Mouse (Mus musculus) erythroid progenitor cell, adult 5-6 weeks (primary cell): ENCODE results near the gene Mpzl1. TPM values are rescaled to one million over a fixed set of nuclear protein-coding genes. Genes with fewer than 3 reads are reported as not detected.

Source experiments
- ATAC-seq: replicated peaks from 2 replicates; pipeline ENCODE4 v1.8.0; 2016; ENCODE audit warnings: moderate number of reproducible peaks, mild to moderate bottlenecking, moderate TSS enrichment, inconsistent platforms; ENCODE audit not compliant: poor library complexity, low FRiP score, severe bottlenecking
- total RNA-seq, 2 experiments: library from RNA; stranded (forward) in 1 of 2; stranded (reverse) in 1 of 2; fragments of 150-400 nt in 1 of 2; fragments of 186-747, 209-891 nt in 1 of 2; gene quantifications; 2 replicates each; pipeline versions ENCODE4 v1.2.3 to v1.2.4; 2015 to 2017; ENCODE audit warnings: low replicate concordance in 2 of 2

The Mpzl1 gene
- total RNA-seq, 2 experiments from 2014 or later, result 31.0 TPM; not detected in 1

GRCm38 (mm10) chr1:165589280-165590048 is 44.9 kb downstream of the Mpzl1 start:
- no peak for ATAC-seq

- no peak for ATAC-seq
These were observed 46.5 kb downstream of the Mpzl1 start for GRCm38 (mm10) chr1:165587845-165588244.

- ATAC-seq, result no peak
These were observed 48.0 kb downstream of the Mpzl1 start for GRCm38 (mm10) chr1:165586366-165586765.

- ATAC-seq, result no peak
These were observed 48.8 kb downstream of the Mpzl1 start for GRCm38 (mm10) chr1:165585389-165586104.

GRCm38 (mm10) chr1:165583529-165584184 is 50.7 kb downstream of the Mpzl1 start:
- ATAC-seq, result peak; percentile 85

- ATAC-seq, result no peak
These were observed 53.1 kb downstream of the Mpzl1 start for GRCm38 (mm10) chr1:165581255-165581654.

- ATAC-seq, result no peak
These were observed 55.0 kb downstream of the Mpzl1 start for GRCm38 (mm10) chr1:165579332-165579731.

- ATAC-seq, result no peak
These were observed 57.8 kb downstream of the Mpzl1 start for GRCm38 (mm10) chr1:165576459-165577112.

GRCm38 (mm10) chr1:165576005-165576404 is 58.3 kb downstream of the Mpzl1 start:
- no peak for ATAC-seq

- ATAC-seq, result no peak
These were observed 66.9 kb downstream of the Mpzl1 start for GRCm38 (mm10) chr1:165567466-165567865.

GRCm38 (mm10) chr1:165565283-165565682 is 69.1 kb downstream of the Mpzl1 start:
- ATAC-seq, result no peak

GRCm38 (mm10) chr1:165559073-165559472 is 75.3 kb downstream of the Mpzl1 start:
- ATAC-seq, result no peak

- no peak for ATAC-seq
These were observed 77.6 kb downstream of the Mpzl1 start for GRCm38 (mm10) chr1:165556711-165557110.

Other genes with a start within 250 kb of the Mpzl1 start
- gene Dcaf6, start 174.1 kb downstream of the Mpzl1 start, total RNA-seq (2015; ENCODE audit: low replicate concordance), result 121 and 144 TPM in 2 replicates
- 172 and 178 TPM in 2 replicates for gene Dcaf6, start 174.1 kb downstream of the Mpzl1 start, total RNA-seq (2017; ENCODE audit: low replicate concordance)
- 91.2 and 119 TPM in 2 replicates for gene Mpc2, start 173.9 kb downstream of the Mpzl1 start, total RNA-seq (2015; ENCODE audit: low replicate concordance)
- 141 and 142 TPM in 2 replicates for gene Mpc2, start 173.9 kb downstream of the Mpzl1 start, total RNA-seq (2017; ENCODE audit: low replicate concordance)
- gene Adcy10, start 149.4 kb downstream of the Mpzl1 start, total RNA-seq (2015; ENCODE audit: low replicate concordance), result not detected in 2 replicates
- 0.15 TPM in 1 of 2 replicates, not detected in the other for gene Adcy10, start 149.4 kb downstream of the Mpzl1 start, total RNA-seq (2017; ENCODE audit: low replicate concordance)
- 8.8 and 9.4 TPM in 2 replicates for gene Rcsd1, start 75.2 kb upstream of the Mpzl1 start, total RNA-seq (2015; ENCODE audit: low replicate concordance)
- gene Rcsd1, start 75.2 kb upstream of the Mpzl1 start, total RNA-seq (2017; ENCODE audit: low replicate concordance), result 19.9 and 23.1 TPM in 2 replicates
- gene Creg1, start 129.2 kb upstream of the Mpzl1 start, total RNA-seq (2015; ENCODE audit: low replicate concordance), result 514 and 545 TPM in 2 replicates
- gene Creg1, start 129.2 kb upstream of the Mpzl1 start, total RNA-seq (2017; ENCODE audit: low replicate concordance), result 329 and 433 TPM in 2 replicates
- 9.0 TPM in 1 of 2 replicates, not detected in the other for gene Cd247, start 154.1 kb upstream of the Mpzl1 start, total RNA-seq (2015; ENCODE audit: low replicate concordance)
- 4.7 and 10.5 TPM in 2 replicates for gene Cd247, start 154.1 kb upstream of the Mpzl1 start, total RNA-seq (2017; ENCODE audit: low replicate concordance)